Mouse (Mus musculus) ovary, postnatal 14 days (tissue): ENCODE measurements around the gene Parm1.

Experiments
- DNase-seq: peaks from one replicate; pipeline ENCODE4 v3.0.0; 2022; ENCODE audit warnings: low spot score

The Parm1 gene

DNA sequence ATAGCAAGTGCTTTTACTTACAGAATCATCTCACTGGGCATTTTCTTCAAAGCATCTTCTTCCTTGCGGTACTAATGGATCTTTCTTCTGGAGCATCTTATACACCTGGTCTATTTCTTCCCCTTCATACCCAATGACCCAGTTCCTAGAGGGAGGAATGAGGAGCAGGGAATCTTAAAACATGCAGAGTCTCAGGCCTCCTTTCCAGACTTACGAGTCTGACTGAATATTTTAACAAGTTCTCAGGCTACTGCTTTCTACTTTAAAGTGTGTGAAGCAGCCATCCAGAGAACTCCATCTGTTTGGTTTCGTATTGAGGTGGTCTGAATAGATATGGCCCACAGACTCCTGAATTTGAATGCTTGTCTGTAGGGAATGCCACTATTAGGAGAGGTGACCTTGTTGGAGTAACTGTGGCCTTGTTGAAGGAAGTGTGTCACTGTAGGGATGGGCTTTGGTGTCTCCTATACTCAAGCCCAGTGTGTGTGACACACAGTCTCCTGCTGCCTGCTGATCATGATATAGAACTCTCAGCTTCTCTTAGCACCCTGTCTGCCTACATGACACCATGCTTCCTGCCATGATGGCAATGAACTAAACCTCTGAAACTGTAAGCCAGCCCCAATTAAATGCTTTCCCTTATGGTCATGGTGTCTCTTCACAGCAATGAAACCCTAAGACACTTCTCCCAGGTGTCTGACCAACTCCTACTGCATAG, 137.1 kb downstream of the Parm1 start:
- DNase-seq: no peak

DNA sequence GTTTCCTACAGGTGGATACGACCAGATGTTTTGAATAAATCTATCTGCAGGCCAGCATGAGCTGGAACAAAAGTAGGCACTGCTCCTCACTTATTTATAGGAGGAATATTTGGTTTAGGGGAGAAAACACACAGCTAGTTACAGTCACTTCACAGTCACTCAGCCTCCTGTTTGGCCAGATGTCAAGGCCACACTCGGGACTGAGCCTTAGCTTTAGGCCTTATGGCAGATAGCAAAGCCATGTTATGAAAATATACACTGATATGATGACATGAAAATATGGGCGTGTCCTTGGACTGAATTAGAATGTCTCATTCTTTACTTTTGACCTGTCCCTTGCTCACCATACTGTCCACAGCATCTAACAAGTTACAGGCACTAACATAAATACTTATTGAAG, 137.8 kb downstream of the Parm1 start:
- DNase-seq: no peak

DNA sequence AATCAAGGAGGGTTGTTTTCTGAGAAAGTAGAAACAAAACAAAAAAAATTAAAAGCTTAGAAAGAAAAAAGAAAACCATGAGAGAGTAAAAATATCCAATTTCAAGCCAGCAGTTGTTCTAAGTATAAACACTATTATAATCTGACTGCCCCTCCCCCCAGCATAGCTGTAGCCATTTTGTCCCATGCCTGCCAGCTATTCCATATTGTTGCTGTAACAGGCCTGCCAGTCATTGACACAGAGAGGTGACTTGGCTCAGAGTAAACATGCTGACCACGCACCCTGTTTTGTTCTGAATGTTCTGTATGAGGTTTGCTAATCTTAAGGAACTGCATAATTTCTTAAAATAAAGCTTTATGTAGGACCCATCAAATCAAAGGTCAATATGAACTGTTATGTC, 145.3 kb downstream of the Parm1 start:
- no peak for DNase-seq

DNA sequence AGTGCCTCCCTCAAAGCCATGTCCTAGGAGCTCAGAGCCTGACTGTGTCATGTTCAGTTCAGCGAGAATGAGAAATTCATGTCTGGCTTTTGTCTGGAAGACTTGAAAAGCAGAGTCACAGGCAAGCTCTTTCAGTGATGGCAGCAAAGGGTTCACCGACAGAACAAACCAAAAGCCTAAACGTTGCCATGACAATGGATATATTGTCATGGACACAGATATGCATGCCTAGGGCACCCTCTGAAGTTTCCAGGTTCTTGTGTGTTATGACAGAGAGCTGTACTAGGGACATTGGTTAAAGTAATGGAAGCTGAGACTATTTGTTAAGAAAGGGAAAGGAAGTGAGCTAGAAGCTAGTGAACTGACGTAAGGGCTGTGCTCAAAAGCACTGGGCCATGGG, 149.7 kb downstream of the Parm1 start:
- DNase-seq: no peak

DNA sequence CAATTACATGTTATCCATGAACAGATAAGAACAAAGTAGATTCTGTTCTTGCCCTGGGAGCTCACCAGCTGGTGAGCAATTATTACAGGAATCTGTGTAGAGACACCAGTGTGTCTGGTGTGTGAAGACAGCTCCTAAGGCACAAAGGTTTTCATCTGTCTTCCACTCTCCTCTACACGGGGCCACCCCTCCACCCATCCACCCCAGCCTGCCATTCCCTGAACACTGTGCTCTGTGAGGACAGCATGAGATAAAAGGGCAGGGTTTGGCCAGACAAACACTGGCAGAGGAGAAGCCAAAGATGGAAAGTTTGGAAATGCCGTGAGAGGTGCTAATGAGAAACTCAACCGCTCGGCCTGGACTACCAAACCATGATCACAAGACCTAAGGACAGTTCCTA, 151.8 kb downstream of the Parm1 start:
- no peak for DNase-seq
